Mouse (Mus musculus) activated CD4-positive, CD25-positive, alpha-beta regulatory T cell, adult 4 months (primary cell): ENCODE results near the gene Asphd2. TPM values are rescaled to one million over a fixed set of nuclear protein-coding genes. Genes with fewer than 3 reads are reported as not detected.
A peak's percentile ranks its signal among the peaks of the same experiment; 100 is the strongest.

ENCODE experiments used
- ATAC-seq: one replicate; pipeline ENCODE4 v1.8.0; 2017
- polyA plus RNA-seq, 2 experiments: library from polyadenylated mRNA; unstranded; fragments of 100-300 nt; shearing (Covaris generic); gene quantifications; one replicate each; pipeline ENCODE4 v1.2.1; 2017

Asphd2 gene
- polyA plus RNA-seq, 2 experiments from 2014 or later = not detected

DNA sequence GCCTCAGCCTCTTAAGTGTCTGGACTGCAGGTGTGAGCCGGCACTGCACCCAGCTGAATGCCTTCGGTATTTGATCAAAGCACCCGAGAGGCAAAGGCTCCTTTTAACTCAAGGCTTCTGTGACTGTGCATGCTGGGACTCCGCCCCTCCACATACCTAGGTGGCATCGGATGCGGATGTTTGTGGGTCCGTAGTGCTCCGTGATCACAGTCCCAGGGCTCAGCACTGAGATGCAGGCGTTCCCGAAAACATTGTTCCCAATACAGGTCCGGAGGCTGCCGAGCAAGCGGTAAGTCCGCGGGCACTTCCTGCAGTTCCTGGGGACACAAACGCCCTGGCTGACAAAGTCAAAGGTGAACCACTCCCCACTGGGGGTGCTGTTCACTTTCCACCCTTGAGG lies 3.7 kb downstream of the Asphd2 start:
- ATAC-seq = no peak

DNA sequence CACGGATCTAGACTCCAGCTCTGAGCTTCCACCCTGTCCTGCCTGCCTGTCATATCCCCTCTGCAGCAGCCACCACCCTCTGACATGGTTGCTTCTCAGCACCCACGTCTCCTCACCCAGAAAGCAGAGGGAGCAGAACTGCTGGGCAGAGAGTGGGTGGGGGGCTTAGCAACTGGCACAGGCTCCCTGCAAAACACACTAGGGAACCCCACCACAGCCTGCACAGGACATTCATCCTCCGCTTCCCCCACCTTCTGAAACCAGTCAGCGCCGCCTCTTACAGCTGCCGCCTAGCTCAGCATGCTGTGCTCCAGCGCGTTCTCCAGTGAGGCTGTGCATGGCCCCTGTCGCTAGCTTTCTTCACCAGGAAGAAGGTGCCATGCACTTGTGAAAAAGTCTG lies 5.3 kb downstream of the Asphd2 start:
- no peak for ATAC-seq

DNA sequence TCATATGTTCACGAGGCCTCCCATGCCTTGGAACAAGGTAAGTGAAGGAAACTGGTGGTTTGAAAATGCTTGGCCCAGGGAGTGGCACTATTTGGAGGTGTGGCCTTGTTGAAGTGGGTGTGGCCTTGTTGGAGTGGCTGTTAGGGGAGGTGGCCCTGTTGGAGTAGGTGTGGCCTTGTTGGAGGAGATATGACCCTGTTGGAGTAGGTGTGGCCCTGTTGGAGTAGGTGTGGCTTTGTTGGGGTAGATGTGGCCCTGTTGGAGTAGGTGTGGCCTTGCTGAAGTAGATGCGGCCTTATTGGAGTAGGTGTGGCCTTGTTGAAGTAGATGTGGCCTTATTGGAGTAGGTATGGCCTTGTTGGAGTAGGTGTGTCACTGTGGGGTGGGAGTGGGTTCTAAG lies 8.7 kb downstream of the Asphd2 start:
- no peak for ATAC-seq

DNA sequence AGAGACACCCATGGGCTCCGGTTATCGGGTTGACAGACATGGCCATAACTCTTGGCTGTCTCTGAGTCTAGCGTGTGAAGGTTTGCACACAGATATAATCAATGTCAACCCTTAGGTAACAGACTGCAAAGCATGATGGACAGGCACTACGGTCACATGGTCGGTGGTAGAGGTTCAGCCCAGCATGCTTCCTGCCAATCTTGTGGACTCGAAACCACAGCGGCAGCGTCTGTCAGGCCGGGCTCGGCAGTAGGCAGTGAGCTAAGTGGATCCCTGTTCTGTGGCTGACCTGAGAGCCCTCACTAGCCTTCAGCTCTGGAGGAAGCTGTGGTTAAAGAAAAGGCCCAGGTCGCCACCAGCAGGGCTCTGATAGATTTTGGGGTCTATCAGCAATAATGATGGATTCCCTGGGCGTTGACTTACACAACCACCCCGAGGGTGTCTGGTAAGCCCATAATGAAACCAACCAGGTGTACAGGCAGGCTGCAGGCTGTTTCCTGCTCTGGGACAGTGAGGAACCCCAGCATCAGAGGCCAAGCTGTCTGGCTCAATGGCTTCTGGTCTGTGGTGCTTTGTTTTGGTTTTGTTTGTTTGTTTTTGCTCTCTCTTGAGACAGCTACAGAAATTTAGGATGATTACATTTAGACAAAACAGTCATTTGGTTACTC lies 9.7 kb downstream of the Asphd2 start:
- peak; percentile 69 for ATAC-seq

DNA sequence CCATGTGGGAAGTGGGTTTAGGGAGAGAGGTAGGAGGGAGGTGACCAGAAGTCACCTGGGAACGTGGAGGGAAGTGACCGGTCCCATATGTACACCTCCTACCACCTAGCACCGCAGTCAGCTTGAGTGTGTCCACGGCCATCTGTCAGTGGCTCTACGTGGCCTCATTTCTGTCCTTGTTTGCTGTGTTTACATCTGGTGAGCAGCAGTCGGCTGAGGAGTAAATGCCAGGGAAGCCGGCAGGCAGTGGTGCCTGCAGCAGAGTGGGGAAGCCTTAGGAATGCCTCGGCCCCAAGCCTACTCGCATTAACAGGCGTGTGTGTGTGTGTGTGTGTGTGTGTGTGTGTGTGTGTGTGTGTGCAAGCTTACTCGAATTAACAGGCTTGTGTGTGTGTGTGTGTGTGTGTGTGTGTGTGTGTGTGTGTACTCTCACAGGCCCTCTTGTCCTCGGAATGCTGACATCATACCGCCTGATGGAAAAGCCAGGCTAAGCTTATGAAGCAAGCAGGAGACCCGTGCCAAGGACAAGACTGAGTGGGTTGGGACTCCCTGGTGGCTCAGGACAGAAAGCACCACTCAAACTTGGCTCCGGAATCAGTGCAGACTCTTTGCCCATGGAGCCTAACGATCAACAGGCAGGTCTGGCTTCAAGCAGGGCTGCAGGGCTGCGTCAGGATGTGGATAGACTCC lies 11.9 kb downstream of the Asphd2 start:
- ATAC-seq = no peak

DNA sequence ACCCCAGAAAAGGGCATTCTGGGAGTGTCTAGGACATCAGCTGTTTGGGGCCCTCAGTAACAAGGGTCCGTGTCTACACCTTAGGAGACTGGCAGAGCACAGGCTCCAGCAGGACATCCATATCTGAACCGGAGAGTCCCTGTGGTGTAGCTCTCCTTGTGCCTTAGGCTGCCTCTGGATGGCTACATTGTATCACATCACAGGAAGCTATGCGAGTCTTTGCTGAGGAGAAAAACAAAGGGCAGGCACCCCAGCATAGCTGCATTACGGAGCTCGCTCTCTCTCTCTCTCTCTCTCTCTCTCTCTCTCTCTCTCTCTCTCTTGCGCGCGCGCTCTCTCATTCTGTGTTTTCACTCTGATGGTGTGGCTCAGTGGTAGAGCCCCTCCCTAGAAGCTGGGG lies 12.6 kb downstream of the Asphd2 start:
- no peak for ATAC-seq

DNA sequence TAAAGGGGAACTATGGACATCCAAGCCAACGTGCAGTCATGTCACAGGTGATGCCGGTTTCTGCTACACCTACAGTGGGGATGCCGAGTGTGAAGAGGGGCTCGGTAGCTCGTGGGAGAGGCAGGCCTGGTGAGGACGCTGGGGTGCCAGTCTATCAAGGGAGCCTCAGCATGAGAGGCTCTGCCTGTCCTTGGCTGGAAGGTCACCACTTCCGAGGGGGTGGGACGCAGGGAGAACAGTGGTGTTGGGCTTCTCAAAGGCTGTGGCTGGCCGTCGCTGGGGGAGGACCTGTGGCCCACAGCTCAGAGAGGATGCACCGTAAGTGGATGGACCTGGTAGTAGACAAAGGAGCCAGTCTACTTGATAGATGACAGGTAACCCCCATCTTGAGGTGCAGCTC lies 13.5 kb downstream of the Asphd2 start:
- no peak for ATAC-seq

DNA sequence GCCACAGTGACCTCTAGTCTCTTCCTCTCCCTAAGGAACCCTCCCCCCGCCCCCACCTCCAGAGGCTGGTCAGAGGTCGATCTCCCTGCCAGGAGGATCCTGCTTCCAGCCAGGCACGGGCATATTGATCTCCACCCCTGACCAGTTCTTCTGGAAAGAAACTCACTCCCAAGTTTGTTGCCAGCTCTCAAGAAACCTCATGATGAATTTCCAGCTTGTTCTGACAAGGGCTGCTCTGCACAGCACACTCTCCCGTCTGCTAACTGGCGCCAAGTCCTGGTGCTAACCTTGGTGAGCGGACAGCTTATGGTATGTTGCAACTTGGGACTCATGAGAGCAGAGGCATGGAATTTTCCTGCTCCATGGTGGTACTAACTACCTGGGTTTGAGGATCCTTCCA lies 15.9 kb downstream of the Asphd2 start:
- no peak for ATAC-seq

DNA sequence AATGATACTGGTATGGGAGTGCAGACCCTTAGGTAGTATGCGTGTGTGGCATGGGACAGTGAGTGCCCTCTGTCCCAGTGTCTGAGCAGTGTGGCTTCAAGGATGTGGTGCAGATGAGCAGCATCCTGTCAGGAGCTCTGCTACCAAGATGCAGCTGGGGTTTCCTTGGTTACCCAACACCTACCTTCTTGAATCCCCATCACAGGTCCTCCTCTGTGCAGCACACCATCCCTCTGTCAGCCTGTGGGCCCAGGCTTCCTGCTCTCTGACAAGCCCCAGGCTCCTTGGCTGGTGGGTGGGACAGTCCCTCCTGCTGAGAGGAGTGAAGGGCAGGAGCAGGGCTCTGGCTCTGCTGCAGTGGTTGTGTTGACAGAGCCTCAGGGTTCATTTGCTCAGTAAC lies 17.3 kb downstream of the Asphd2 start:
- ATAC-seq = peak; percentile 72

DNA sequence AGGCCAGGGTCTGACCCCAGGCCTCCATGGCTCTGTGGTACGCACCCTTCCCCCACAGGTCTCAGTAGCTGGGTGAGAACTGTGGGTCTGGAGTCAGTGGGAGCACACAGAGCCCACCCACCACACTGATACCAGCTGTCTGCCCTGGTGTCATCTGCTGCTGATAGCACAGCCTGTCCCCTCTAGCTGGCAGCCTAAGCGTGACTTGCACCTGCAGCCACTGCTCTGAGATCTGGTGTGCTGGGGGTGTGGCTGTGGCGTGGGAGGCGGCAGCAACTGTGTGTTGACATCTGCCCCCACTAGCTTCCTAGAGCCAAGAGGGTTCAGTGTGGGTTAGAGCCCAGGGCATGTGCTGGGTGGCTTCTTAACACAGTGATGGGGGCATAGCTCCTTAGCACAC lies 18.6 kb downstream of the Asphd2 start:
- ATAC-seq = no peak

DNA sequence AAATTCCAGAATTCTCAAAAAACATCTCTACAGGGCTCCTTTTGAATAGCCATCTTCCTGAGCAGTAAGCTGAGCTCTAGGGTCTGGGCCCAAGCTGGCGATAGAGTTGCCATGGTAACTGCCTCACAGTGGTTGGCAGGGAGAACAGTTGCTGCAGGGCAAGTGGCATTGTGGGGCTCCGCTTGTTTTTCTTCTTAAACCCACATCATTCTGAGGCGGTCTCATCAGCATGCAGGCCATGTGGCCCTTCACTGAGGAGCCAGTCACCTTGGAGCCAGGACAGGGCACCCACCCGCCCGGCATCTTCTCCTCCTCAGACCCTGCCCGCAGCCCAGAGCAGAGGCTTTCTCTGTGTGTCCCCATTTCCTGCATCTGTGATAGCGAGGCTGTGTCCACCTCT lies 22.7 kb downstream of the Asphd2 start:
- ATAC-seq = no peak

DNA sequence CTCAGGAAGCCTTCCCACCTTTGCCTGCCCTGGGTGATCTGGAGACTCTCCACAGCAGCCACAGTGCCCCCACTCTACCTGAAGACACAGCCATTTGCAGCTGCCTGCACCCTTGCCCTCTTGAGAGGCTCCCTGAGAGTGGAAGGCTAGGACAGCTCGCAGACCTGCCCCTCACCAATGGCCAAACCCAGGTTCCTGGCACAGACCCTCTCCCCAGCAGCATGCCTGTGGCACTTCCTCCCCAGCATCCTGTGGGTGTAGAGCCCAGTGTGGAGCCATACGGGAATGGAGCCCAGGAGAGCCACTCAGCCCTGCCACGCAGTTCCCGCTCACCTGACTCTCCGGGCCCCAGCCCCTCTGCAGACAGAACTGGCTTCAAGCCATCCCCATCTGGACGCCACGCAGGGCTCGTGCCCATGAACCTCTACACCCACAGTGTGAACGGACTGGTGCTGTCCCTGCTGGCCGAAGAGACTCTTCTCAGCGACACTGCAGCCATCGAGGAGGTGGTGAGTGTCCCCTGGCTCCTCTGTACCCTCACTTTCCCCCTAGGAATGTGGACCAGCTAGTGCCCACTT lies 24.3 kb downstream of the Asphd2 start:
- no peak for ATAC-seq

DNA sequence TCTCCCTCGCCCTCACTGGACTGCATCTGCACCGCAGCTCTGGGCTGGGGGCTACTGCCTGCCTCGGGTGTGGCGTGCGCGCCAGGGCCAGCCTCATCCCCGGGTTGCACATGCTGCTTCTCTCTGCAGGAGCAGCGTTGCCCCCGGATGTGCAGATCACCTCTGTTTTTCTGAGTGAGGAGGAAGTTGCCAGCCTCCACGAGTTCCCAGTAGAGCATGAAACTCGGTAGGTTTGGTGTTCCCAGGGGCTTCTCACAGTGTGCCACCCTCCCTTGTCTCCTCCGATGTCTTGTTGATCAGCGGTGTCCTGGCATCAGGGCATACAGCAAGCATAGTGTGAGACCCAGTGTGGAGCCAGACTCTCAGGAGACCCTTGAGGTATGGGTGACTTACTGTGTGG lies 25.3 kb downstream of the Asphd2 start:
- ATAC-seq = no peak

DNA sequence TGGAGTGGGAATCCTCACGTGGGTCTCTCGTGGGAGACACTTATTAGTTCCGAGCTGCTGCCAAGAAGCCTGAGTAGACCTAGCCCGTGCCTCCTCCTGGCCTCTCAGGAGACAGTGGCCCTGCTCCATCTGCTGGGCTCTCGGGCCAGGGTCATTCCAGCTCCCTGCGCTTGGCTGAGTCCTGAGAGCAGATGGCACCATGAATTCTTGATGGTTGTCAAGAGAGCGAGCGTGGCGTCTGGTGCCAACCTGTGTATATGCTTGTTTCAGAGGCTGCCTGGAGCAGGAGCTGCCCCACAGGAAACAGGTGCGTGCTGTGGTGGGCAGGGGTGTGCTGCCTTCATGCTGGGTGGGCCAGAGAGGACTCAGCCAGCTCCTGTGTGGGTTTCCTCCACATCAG lies 26.0 kb downstream of the Asphd2 start:
- no peak for ATAC-seq

DNA sequence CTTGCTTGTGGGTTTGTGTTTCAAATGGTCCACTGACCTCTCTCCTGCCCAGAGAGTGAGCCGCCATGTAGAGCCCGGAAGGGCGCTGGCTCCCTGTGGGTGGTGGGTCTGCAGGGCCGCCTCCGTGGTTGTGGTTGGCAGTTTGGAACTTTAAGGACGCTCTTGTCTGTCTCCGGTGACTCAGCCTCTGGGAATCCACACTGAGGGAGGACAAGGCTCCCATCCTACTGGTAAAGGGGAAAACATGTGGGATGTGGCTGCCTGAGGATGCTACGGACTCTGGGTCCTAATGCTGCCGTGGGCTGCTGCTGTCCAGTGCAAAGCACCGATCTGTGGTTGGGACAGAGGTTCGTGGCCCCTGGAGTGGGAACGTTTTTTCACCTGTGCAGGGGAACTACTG lies 26.7 kb downstream of the Asphd2 start:
- ATAC-seq = no peak

DNA sequence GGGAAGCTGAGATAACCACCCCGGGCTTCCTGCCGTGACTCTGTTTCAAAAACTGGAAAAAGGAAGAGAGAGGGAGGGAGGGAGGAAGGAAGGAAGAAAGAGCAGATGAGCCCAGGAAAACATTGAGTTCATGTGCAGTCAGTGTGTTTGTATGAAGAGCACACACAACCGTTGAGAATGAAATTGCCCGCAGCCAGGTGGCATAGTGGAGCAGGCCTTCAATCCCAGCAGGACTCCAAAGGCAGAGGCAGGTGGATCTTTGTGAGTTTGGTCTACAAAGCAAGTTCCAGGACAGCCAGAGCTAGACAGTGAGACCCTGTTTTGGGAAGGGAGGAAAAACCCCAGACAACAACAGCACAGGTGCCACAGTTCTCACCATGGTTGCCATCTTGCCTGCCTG lies 27.3 kb downstream of the Asphd2 start:
- ATAC-seq = no peak

DNA sequence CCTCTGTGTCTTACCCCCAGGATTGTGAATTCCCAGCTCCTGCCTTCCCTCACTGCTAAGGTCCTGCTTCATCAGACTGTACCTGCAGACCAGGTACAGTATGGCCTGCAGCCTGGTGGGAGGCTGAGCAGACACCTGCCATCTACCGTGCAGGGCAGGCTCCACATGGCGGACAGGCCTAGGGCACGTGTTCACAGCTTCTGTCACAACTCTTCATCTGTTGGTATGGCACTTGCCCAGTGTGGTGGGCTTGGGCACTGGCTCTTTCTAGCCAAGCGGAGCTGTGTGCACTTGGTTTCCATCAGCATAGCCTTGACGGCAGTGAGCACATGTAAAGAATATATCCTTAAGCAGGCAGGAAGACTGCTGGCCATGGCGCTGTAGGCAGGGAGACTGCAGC lies 27.8 kb downstream of the Asphd2 start:
- ATAC-seq = no peak

DNA sequence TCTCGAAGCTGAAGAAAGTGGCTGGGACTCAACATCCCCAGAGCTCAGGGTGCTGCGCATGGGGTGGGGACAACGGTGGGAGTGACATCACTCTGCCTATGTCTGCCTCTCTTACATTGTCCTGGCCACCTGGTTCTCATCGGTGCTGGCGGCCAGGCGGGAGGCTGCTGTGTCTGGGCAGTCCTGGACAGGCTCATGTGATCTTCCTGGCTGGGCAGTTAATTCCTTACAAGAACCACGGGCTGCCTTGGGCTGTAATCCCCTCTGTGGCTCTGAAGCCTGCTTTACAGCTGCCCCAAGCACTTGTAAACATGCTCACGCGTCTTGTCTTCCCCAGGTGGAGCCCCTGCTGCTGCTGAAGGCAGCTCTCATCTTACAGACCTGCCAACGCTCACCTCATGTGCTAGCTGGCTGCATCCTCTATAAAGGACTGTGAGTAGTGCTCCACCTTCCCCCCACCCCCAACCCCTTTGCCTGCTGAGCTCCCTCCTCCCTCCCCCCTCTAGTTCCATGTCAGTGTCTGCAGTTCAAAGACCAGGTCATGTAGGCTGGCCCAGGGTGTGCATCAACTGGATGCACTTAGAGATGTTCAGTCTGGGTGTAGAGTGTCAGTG lies 30.4 kb downstream of the Asphd2 start:
- no peak for ATAC-seq

DNA sequence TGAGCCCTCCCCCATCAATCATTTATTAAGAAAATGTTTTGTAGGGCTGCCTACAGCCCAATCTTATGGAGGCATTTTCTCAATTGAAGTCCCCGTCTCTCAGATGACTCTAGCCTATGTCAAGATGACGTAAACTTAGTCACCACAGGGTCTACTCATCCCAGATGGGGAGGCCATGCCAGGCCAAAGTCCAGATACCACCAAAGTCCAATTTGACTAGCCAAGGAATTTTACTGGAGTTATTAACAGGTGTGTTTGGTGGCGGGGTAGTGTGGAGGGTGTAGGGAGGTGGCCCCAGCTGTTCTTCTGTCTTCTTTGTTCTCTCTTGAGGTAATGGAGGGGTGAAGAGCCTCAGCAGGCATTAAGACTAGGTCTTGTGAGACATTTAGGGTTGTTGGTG lies 34.6 kb downstream of the Asphd2 start:
- ATAC-seq = no peak

DNA sequence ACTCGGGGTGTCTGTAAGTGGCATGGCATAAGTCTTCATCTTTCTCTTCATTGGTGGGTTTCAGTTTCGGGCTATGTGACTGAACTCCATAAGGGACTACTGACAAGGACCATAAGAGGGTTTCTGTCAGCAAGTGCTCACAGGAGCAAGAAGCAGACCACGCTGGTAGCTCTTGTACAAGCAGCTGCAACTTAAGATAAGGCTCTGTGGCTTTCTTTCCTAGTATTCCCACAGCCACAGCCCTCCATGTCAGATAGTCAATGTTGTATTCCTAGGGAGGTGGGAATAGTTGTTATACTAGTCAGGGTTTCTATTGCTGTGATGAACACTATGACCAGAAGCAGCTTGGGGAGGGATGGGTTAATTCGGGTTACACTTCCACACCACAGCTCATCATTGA lies 35.1 kb downstream of the Asphd2 start:
- no peak for ATAC-seq

DNA sequence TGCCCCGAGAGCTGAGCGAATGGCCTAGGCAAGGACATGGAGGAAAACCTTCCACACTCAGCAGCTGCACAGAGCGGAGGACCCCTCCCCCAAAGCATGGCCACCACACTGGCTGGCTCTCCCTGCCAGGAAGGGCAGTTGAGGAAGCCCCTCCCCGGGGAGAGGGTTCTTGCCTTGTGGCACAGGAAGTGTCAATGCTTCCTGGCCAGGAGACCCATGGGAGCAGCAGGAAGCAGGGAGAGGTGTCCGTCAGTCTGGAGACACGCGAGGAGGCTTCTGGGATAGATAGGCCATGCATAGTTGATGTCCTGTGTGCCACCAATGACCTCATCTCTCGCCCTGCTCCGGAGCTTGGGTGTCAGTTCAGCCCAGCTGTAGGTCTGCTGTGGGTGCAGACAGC lies 38.3 kb downstream of the Asphd2 start:
- no peak for ATAC-seq

DNA sequence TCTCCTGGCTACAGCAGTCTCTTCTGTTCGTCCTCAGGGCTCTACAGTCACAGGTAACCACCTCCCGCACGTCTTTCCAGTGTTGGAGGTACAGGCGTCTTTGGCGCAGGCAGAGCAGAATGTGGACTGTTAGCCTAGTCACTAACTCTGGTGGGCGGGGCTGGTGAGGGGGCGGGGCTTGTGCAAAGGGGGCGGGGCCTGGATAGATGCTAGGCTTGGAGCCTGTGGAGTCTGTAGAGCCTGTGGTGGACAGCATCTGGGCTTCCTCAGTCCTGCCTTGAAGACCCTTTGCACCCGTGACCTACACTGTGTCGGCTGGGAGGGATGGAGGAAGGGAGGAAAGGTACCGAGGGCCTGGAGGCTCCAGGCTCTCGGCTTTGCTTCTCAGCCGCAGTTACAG lies 38.8 kb downstream of the Asphd2 start, which contains the start of gene Gm6583:
TSS of gene Gm6583 (minus strand) at position 124 of the 400 bp plus-strand sequence.
- ATAC-seq = no peak

DNA sequence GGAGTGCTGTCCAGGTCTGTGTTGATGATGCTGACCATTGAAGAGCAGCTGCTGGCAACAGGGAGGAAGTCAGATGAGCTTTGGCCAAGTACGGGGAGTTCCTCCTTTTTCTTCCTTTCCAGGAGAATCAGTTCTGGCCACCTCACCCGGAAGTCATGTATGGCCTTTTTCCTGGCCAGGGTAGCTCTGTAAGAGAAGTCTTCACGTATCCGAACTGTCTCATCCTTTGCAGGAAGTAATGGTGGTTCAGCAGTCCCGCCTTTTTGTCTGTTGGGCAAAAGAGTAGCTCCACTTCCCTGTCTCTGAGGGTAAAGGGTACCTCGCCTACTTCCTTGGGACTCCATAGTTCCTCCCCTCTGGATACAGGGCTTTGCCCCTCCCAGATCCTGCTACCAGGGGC lies 39.2 kb downstream of the Asphd2 start:
- ATAC-seq = no peak

DNA sequence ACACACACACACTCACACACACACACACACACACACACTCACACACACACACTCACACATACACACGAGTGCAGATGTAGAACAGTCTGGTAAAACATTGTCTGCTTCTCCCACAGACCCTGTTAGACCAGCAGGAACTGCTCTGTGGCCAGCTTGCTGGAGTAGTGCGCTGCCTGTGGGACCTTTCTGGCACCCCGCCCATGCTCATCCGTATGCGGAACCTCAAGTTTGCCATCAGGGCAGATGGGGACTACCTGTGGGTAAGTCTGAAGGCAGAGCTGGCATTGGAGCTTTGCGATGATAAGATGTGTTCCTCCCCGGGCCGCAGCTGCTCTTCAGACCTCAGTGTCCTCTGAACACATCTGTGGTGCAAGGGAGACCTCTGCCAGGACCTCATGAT lies 45.5 kb downstream of the Asphd2 start:
- ATAC-seq = no peak
